Mouse (Mus musculus) lung, adult 2 months (tissue): Measurements from ENCODE around the gene Nop2. TPM values are rescaled to one million over a fixed set of nuclear protein-coding genes. Genes with fewer than 3 reads are reported as not detected.

Source experiments
- DNase-seq: peaks from one replicate; pipeline ENCODE4 v3.0.0; 2022
- H3K4me1 ChIP-seq: fragments of 200-500 bp; 2 replicates; pipeline ENCODE4 v1.6.1; 2011; ENCODE audit warnings: low read length; ENCODE audit not compliant: control insufficient read depth, insufficient read depth
- H3K4me3 ChIP-seq: fragments of 200-500 bp; replicated peaks from 2 replicates; pipeline ENCODE3; 2011; ENCODE audit warnings: low read depth, mild to moderate bottlenecking, control low read depth, low read length; ENCODE audit errors: extremely low read depth
- CTCF ChIP-seq: fragments of 200-500 bp; IDR thresholded peaks from 2 replicates; pipeline ENCODE4 v1.5.1; 2011; ENCODE audit warnings: mild to moderate bottlenecking, low read length, control low read depth; ENCODE audit not compliant: insufficient read depth
- POLR2A ChIP-seq: fragments of 200-500 bp; IDR thresholded peaks from 2 replicates; pipeline ENCODE4 v1.6.1; 2011; ENCODE audit warnings: low read depth, mild to moderate bottlenecking, control low read depth, low read length, borderline replicate concordance; ENCODE audit errors: extremely low read depth
- WGBS: fragments of 180-500 bp; shearing (Covaris S2); methylation state at CpG from one replicate; pipeline ENCODE4 v1.1.7; 2018; 5-methylcytosine and 5-hydroxymethylcytosine counted together
- polyA plus RNA-seq: library from polyadenylated mRNA; depleted of rRNA; stranded (reverse); fragments of >200 nt; gene quantifications from 2 replicates; pipeline ENCODE4 v1.2.3, GENCODE M21; 2012

The Nop2 gene
- polyA plus RNA-seq, 1 experiment: 13.6 TPM

DNA sequence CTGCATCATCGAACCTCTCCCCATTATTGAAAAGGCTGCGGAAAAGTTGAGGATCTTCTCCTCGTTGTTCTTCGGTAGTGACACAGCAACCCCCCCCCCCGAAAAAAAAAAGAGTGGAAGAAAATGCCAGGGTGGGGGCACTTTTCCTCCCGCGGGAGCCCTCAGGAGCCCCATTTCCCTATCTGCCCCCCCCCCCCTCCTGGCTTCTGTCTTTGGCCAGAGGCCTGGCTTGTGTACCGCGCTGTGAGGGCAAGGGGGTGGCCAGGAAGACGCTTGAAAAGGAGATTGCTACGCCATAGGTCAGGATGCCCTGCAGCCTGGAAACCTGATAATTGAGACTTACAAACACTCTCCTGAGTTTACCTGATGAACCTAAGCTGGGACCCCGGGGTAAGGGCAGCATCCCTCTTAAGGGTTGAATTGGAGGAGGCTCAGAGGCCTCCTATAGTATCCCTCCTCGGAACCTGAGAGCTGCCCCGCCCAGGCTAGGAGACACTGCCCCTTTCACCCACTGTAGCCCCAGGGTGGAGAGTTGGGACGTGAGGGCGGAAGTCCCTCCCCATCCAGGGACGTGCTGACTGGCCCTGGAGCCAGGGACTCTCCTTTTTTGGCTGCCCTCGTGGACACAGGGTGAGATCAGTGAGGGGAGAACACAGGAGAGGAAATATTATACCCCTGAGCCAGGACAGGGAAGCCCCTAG is 34.5 kb downstream of the Nop2 start, which contains the start of gene Gapdh:
Gene Gapdh (minus strand): TSS at position 417 of the 701 bp plus-strand sequence.
- TF ChIP-seq POLR2A (peak; percentile 74; the same call in 1 of the 2 replicates), CTCF (no peak)
- H3K4me1 ChIP-seq: peaks cover 9% of the 10 kb centered on the region
- H3K4me3 ChIP-seq: peak within 1 kb of the TSS; percentile 85
- peak; percentile 82 for DNase-seq
- 1% methylated on average over 16 of the region's 18 CpGs for WGBS

DNA sequence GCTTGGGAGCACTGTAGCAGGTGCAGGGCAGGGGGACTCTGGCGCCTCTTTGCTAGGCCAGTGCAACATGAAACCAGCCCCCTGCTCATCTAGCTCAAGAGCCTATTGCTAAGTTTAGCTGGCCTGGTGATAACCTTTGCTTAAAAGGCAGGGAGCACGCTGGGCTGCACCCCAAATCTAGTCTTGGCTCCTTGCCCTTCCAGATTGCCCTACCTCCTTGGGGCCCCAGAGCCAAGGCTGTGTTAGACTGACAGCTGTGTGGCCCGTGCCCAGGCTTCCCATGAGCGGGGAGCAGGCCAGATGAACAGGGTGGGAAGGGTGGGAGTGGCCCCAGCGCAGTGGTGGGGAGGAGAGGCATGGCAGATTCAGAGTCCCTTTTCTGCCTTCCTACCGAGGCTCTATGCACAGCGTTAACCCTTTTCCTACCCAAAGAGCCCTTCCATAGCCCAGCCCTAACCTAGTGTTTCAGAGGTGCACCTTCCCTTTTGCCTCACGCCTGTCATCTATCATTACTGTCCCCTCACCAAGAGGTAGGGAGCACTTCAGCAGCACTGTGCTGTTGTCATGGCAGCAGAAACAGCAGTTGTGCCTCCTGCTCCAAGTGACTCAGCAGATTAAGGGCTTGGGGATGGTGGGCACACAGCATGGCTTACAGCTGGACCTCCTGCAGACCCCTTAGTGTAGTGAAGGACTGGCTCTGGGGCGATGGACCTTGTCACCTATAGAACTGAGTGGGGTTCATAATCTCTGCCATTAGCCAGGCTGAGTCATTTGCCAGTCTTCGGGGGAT is 35.3 kb downstream of the Nop2 start:
- TF ChIP-seq POLR2A (no peak), CTCF (no peak)
- DNase-seq: no peak
- peak overlapping the region; percentile 62 for H3K4me3 ChIP-seq
- peaks cover 9% of the 10 kb centered on the region for H3K4me1 ChIP-seq
- WGBS: 27% methylated on average over 10 of the region's 10 CpGs

DNA sequence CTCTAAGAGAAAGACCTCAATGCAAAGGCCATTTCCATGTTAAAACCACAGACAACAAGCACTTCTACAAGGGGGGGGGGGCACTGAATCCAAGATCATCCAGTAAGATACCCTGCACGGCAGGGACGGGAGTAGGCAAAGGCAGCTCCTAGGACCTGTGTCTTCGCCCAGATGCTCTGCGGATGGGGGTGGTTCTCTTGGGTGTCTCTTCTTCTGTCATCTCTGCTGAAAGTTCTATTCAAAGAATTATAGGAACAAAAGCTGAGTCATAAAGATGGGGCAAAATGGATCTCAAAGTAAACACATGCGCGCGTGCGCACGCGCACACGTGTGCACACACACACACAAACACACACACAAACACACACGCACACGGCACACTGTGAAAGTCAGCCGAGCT is 36.4 kb downstream of the Nop2 start:
- no peak for DNase-seq
- Histone ChIP-seq H3K4me3 (no peak overlapping the region), H3K4me1 (peaks cover 9% of the 10 kb centered on the region)
- 93% methylated on average over 14 of the region's 14 CpGs for WGBS
- no peak for TF ChIP-seq POLR2A
- TF ChIP-seq CTCF: no peak

DNA sequence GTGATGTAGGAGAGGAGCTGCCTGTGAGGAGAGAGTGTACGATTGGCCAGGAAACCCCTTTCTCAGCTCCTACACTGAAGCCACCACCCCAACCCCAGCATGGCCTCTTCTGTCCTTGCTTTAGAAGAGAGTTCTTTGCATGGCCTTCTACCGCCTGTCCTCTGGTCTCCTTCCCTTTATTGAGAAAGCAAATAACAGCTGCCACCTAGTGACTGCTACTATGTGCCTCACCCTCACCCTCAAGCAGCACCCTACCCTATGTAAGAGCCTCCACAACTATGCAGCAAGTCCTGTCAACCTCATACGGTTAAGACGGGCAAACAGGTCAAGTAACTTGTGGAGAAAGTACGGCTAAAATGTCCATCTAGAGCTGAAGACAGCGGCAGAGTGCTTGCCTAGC is 38.5 kb downstream of the Nop2 start:
- Histone ChIP-seq H3K4me1 (no peaks in the 10 kb centered on the region), H3K4me3 (no peak overlapping the region)
- DNase-seq: no peak
- TF ChIP-seq POLR2A (no peak), CTCF (no peak)
- 84% methylated on average over 6 of the region's 6 CpGs for WGBS

DNA sequence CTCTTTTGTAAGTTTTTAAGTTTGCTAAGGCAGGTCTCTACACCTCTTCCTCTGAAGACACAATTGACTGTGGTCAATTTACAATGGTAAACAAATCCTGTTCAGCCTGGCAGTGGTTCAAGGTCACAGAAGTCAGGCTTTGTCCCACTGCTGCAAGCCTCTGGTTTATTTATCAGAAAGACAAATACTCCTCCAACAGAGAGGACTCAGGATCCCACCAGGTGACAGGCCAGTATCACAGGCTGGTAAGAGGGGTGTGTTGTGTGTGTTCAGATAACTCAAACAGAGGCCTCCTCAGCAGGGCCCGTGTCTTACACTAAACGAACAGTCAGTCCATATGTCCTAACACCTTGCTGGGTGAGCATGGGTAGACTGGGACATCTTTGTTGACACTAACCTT is 40.8 kb downstream of the Nop2 start:
- DNase-seq: no peak
- Histone ChIP-seq H3K4me3 (no peak overlapping the region), H3K4me1 (no peaks in the 10 kb centered on the region)
- TF ChIP-seq POLR2A (no peak), CTCF (no peak)
- WGBS: 42% methylated on average over 2 of the region's 2 CpGs

DNA sequence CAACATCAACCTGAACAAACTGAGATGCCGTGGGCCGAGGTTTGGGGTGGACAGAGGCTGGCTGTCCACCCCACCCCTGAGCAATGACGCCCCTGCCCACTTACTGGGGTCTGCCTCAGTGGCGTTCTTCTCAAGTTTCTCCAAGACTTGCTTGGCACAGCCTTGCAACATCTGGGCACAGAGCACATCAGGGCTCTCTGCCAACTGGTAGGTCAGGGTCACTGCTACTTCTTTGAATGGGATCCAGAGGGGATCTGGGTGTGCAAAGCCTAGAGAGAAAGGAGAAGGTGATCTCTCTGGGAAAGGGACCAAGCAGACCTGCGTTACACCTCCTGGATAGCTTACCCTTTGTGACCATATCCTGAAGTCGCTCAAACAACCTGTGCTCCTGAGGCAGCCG is 41.5 kb downstream of the Nop2 start:
- whole genome bisulfite sequencing: 85% methylated on average over 7 of the region's 7 CpGs

DNA sequence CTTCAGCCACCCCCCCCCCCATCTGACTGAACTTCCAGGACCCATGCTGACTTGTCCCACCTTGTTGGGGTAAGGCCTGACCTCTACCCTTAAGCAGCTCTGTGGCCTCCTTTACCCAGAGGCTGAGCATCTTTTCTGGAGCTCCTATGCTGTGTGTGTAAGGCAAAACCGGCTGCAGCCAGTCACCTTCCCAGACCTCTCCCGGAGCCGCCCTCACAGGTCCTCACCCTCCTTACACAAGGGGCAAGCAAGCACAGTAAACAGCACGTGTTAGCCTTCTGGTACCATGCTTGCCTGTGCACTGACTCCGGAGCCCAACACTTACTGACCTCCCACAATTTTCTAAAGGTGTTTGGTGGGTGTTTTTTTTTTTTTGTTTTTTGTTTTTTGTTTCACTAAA is 43.8 kb downstream of the Nop2 start:
- TF ChIP-seq POLR2A (no peak), CTCF (no peak)
- WGBS: 88% methylated on average over 5 of the region's 5 CpGs
- DNase-seq: no peak

More for the DNA sequence above, 41.5 kb downstream of the Nop2 start:
- H3K4me1 ChIP-seq: no peaks in the 10 kb centered on the region
- DNase-seq: no peak
- TF ChIP-seq CTCF (no peak), POLR2A (no peak)
- H3K4me3 ChIP-seq: no peak overlapping the region

DNA sequence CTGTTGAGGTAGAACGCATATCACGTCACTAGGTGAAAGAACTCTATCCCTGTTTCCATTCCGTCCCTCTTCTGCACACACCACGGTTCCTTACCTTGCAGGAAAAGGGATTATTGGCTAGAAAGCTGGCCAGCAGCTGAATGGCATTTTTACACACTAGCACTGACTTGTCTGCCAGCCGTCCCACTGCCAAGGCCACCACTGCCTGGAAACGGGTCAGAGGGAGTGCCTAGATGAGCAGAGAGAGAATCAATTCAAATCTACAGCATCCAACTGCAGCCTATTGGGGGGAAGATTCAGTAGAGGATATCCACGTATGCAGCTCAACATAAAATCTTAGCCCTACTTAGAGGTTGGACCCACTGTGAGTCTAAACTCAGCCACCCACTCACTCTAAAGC is 47.9 kb downstream of the Nop2 start:
- TF ChIP-seq CTCF (no peak), POLR2A (no peak)
- no peak for DNase-seq
- no peaks in the 10 kb centered on the region for H3K4me1 ChIP-seq
- H3K4me3 ChIP-seq: no peak overlapping the region
- WGBS: 91% methylated on average over 7 of the region's 7 CpGs

More for the DNA sequence above, 43.8 kb downstream of the Nop2 start:
- no peak overlapping the region for H3K4me3 ChIP-seq
- H3K4me1 ChIP-seq: no peaks in the 10 kb centered on the region

DNA sequence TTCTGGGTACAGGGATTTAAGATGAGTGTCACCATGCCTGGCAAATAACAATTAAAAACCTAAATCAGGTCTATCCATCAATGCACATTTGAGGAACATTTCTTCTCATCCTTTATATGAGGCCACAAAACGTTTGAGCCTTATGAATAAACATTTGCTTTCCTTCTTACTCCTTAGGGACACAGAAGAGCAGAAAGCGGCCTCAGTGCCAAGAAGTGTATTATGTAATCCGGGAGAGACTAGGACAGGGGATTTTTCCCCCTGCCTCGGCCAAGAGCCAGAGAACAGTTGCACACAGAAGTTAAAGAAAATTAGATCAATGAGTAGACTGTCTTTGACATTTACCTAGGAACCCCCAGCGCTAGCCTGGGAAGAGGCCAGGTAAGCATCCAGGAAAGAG is 50.4 kb downstream of the Nop2 start:
- H3K4me3 ChIP-seq: no peak overlapping the region
- DNase-seq: no peak
- no peaks in the 10 kb centered on the region for H3K4me1 ChIP-seq
- TF ChIP-seq CTCF: no peak
- no peak for TF ChIP-seq POLR2A
- WGBS: 59% methylated on average over 5 of the region's 5 CpGs
